Mouse (Mus musculus) embryonic facial prominence, embryonic 12.5 days (tissue): ENCODE data around the gene Dstyk. TPM values are rescaled to one million over a fixed set of nuclear protein-coding genes. Genes with fewer than 3 reads are reported as not detected.

Experiments used
- polyA plus RNA-seq: library from polyadenylated mRNA; unstranded; fragments of >200 nt; fragmentation: Nextera tagmentation; extraction: Ambion mirVana; gene quantifications from 2 replicates; pipeline ENCODE4 v1.2.1, GENCODE M21; 2016

The Dstyk gene
- polyA plus RNA-seq, 1 experiment from 2014 or later = 16.1 TPM

Other genes with a start within 250 kb of the Dstyk start
- 1.5 and 2.0 TPM in 2 replicates for gene Lemd1, start 226.1 kb upstream of the Dstyk start, polyA plus RNA-seq
- 0.43 and 0.75 TPM in 2 replicates for gene AC124108.1, start 226.1 kb upstream of the Dstyk start, polyA plus RNA-seq
- not detected in 2 replicates for gene Gm10188, start 187.8 kb upstream of the Dstyk start, polyA plus RNA-seq
- 0.47 and 0.87 TPM in 2 replicates for gene Klhdc8a, start 118.9 kb upstream of the Dstyk start, polyA plus RNA-seq
- gene Nuak2, start 101.4 kb upstream of the Dstyk start, polyA plus RNA-seq = 6.3 TPM in 2 replicates
- 22.0 and 22.1 TPM in 2 replicates for gene Tmcc2, start 26.3 kb upstream of the Dstyk start, polyA plus RNA-seq
- 56.6 and 62.2 TPM in 2 replicates for gene Rbbp5, start 59.8 kb downstream of the Dstyk start, polyA plus RNA-seq
- 1.7 and 1.8 TPM in 2 replicates for gene Tmem81, start 88.7 kb downstream of the Dstyk start, polyA plus RNA-seq
- 18.7 and 23.0 TPM in 2 replicates for gene Cntn2, start 125.7 kb downstream of the Dstyk start, polyA plus RNA-seq